Mouse (Mus musculus) midbrain, embryonic 13.5 days (tissue): ENCODE results near the gene Plcz1. TPM values are rescaled to one million over a fixed set of nuclear protein-coding genes. Genes with fewer than 3 reads are reported as not detected.

Experiments
- polyA plus RNA-seq: library from polyadenylated mRNA; unstranded; fragments of >200 nt; fragmentation: Nextera tagmentation; extraction: Ambion mirVana; gene quantifications from 2 replicates; pipeline ENCODE4 v1.2.1, GENCODE M21; 2015

Plcz1 gene
- polyA plus RNA-seq, 1 experiment from 2014 or later, result not detected

Other genes with a start within 250 kb of the Plcz1 start
- not detected in 2 replicates for gene Capza3, start 205 bp downstream of the Plcz1 start, polyA plus RNA-seq